Mouse (Mus musculus) erythroblast, embryonic 14.5 days (primary cell): ENCODE measurements around the gene 4933405L10Rik.

Source experiments
- GATA1 ChIP-seq: IDR thresholded peaks from 2 replicates; pipeline ENCODE4 v1.6.1; 2012; ENCODE audit warnings: low read length, inconsistent platforms, mixed read lengths
- TAL1 ChIP-seq: IDR thresholded peaks from 3 replicates; pipeline ENCODE4 v1.6.1; 2012; ENCODE audit warnings: low read length, inconsistent platforms, mixed read lengths

GRCm38 (mm10) chr8:105699488-105700215, 7.8 kb upstream of the 4933405L10Rik start:
- TF ChIP-seq GATA1 = no peak
- no peak for TF ChIP-seq TAL1
